Mouse (Mus musculus): ENCODE measurements at regions not wholly inside any gene's neighbourhood (a gene's known extent, or its start where the extent isn't known, plus 50 kb on each side); places are given as distances from the start of the nearest gene placed in this dataset.

- Histone ChIP-seq H3K27ac (ENCODE audit: insufficient read depth, low read depth, low read length, poor library complexity, severe bottlenecking) (no peak overlapping the region), H3K4me1 (ENCODE audit: control insufficient read depth in 2 of 2, insufficient read depth in 2 of 2, low read length in 2 of 2, poor library complexity in 1 of 2) (peaks cover 0 to 3% of the 10 kb centered on the region in 2 experiments; a peak in 1 of 4 replicates), H3K36me3 (ENCODE audit: control insufficient read depth, insufficient read depth, low read length, poor library complexity, severe bottlenecking) (no peaks in the 10 kb centered on the region), H3K9me3 (ENCODE audit: control insufficient read depth, insufficient read depth, low read depth, low read length) (no peaks in the 10 kb centered on the region), H3K9ac (ENCODE audit: insufficient read depth, low read depth, low read length, poor library complexity, severe bottlenecking) (no peak overlapping the region), H3K4me3 (ENCODE audit: insufficient read depth in 1 of 2, low read depth in 1 of 2, low read length in 2 of 2, poor library complexity in 1 of 2, severe bottlenecking in 1 of 2) (no peak overlapping the region)
- no peak for TF ChIP-seq MAFK (IDR thresholded peaks at IDR 0.05; ENCODE audit: insufficient read depth, low read depth, low read length)
- no peak for TF ChIP-seq ZNF384 (IDR thresholded peaks at IDR 0.05; ENCODE audit: low read depth, low read length)
- DNase-seq (ENCODE audit: low read depth, low spot score) = peak; percentile 15
- in situ Hi-C loops (cut with MboI; ENCODE audit: low sequenced_read_pairs in 2 of 2, unreplicated experiment in 2 of 2) = no loop called here
These were observed 734.0 kb downstream of the Rps29 start for GRCm38 (mm10) chr12:68425006-68425405.
